Mouse (Mus musculus) midbrain, embryonic 11.5 days (tissue): ENCODE measurements at regions not wholly inside any gene's neighbourhood (a gene's known extent, or its start where the extent isn't known, plus 50 kb on each side); places are given as distances from the start of the nearest gene placed in this dataset.

ENCODE experiments used
- ATAC-seq: fragments of 200-750 bp; cut with Nextera tagmentation; 2 replicates; pipeline ENCODE4 v1.8.0; 2017; ENCODE audit warnings: moderate TSS enrichment, moderate library complexity; ENCODE audit not compliant: low FRiP score
- DNase-seq: peaks from one replicate; pipeline ENCODE4 v3.0.0; 2015; ENCODE audit warnings: low spot score; ENCODE audit errors: missing footprints
- H3K27ac ChIP-seq: fragments of 300-500 bp; sonication (generic); 2 replicates; pipeline ENCODE4 v1.5.1; 2014; ENCODE audit warnings: low read depth, low read length
- H3K27me3 ChIP-seq: fragments of 300-500 bp; sonication (generic); 2 replicates; pipeline ENCODE4 v1.6.1; 2014; ENCODE audit warnings: mild to moderate bottlenecking, low read length, moderate library complexity, mixed read lengths; ENCODE audit not compliant: control insufficient read depth, insufficient read depth
- H3K36me3 ChIP-seq: fragments of 300-500 bp; sonication (generic); 2 replicates; pipeline ENCODE4 v1.6.1; 2014; ENCODE audit warnings: mild to moderate bottlenecking, low read length, moderate library complexity, mixed read lengths; ENCODE audit not compliant: control insufficient read depth, insufficient read depth
- H3K4me1 ChIP-seq: fragments of 300-500 bp; sonication (generic); 2 replicates; pipeline ENCODE4 v1.6.1; 2014; ENCODE audit warnings: low read length; ENCODE audit not compliant: control insufficient read depth, insufficient read depth
- H3K4me2 ChIP-seq: fragments of 300-500 bp; sonication (generic); 2 replicates; pipeline ENCODE4 v1.6.1; 2014; ENCODE audit warnings: mild to moderate bottlenecking, moderate library complexity
- H3K4me3 ChIP-seq: fragments of 300-500 bp; sonication (generic); 2 replicates; pipeline ENCODE4 v1.5.1; 2014; ENCODE audit warnings: low read depth, low read length
- H3K9ac ChIP-seq: fragments of 300-500 bp; sonication (generic); 2 replicates; pipeline ENCODE4 v1.6.1; 2014; ENCODE audit warnings: low read length
- H3K9me3 ChIP-seq: fragments of 300-500 bp; sonication (generic); 2 replicates; pipeline ENCODE4 v1.6.1; 2016; ENCODE audit warnings: low read length; ENCODE audit not compliant: control insufficient read depth
- WGBS: fragments of 180-500 bp; shearing (Covaris S2); extraction: QIAGEN DNeasy Blood & Tissue Kit; methylation state at CpG from one replicate; pipeline ENCODE4 v1.1.7; 2014; 5-methylcytosine and 5-hydroxymethylcytosine counted together

- WGBS, result 90% methylated on average over 6 of the region's 6 CpGs
- no peak for ATAC-seq
Measured at GRCm38 (mm10) chr17:27364899-27365298, 156.3 kb downstream of the Grm4 start.

GRCm38 (mm10) chr17:27364338-27364737 is 156.9 kb downstream of the Grm4 start:
- no peak overlapping the region for H3K4me2 ChIP-seq
- H3K9ac ChIP-seq, result no peak overlapping the region
- DNase-seq (no peak), ATAC-seq (no peak)
- H3K4me1 ChIP-seq, result no peaks in the 10 kb centered on the region; the same call in 1 of the 2 replicates
- H3K4me3 ChIP-seq, result no peak overlapping the region
- no peaks in the 10 kb centered on the region for H3K27me3 ChIP-seq
- H3K36me3 ChIP-seq, result no peaks in the 10 kb centered on the region
- no peak overlapping the region for H3K27ac ChIP-seq
- H3K9me3 ChIP-seq, result no peaks in the 10 kb centered on the region
- WGBS, result 90% methylated on average over 7 of the region's 7 CpGs

More at GRCm38 (mm10) chr17:27364899-27365298, 156.3 kb downstream of the Grm4 start:
- H3K4me1 ChIP-seq, result no peaks in the 10 kb centered on the region
- H3K36me3 ChIP-seq, result no peaks in the 10 kb centered on the region
- no peaks in the 10 kb centered on the region for H3K27me3 ChIP-seq
- no peaks in the 10 kb centered on the region for H3K9me3 ChIP-seq
- no peak for DNase-seq
- H3K4me2 ChIP-seq, result no peak overlapping the region
- H3K27ac ChIP-seq, result no peak overlapping the region
- H3K4me3 ChIP-seq, result no peak overlapping the region
- no peak overlapping the region for H3K9ac ChIP-seq

GRCm38 (mm10) chr17:27363911-27364310 is 157.3 kb downstream of the Grm4 start:
- Histone ChIP-seq H3K4me2 (no peak overlapping the region), H3K27ac (no peak overlapping the region), H3K4me3 (no peak overlapping the region), H3K36me3 (no peaks in the 10 kb centered on the region), H3K9me3 (no peaks in the 10 kb centered on the region), H3K9ac (no peak overlapping the region), H3K27me3 (no peaks in the 10 kb centered on the region), H3K4me1 (no peaks in the 10 kb centered on the region; the same call in 1 of the 2 replicates)
- ATAC-seq, result no peak
- no peak for DNase-seq
- 84% methylated on average over 6 of the region's 6 CpGs for WGBS

- no peak for ATAC-seq
- no peaks in the 10 kb centered on the region for H3K27me3 ChIP-seq
Measured at GRCm38 (mm10) chr17:27362221-27362620, 158.0 kb upstream of the Lemd2 start.

GRCm38 (mm10) chr17:27361362-27361761 is 157.1 kb upstream of the Lemd2 start:
- no peaks in the 10 kb centered on the region for H3K36me3 ChIP-seq
- no peaks in the 10 kb centered on the region; the same call in 1 of the 2 replicates for H3K4me1 ChIP-seq
- DNase-seq (no peak), ATAC-seq (no peak)
- no peak overlapping the region for H3K4me3 ChIP-seq
- H3K27ac ChIP-seq, result no peak overlapping the region
- no peaks in the 10 kb centered on the region for H3K9me3 ChIP-seq
- WGBS, result 72% methylated on average over 2 of the region's 2 CpGs
- H3K9ac ChIP-seq, result no peak overlapping the region
- no peak overlapping the region for H3K4me2 ChIP-seq
- no peaks in the 10 kb centered on the region for H3K27me3 ChIP-seq

More at GRCm38 (mm10) chr17:27362221-27362620, 158.0 kb upstream of the Lemd2 start:
- Histone ChIP-seq H3K36me3 (no peaks in the 10 kb centered on the region), H3K9ac (no peak overlapping the region), H3K9me3 (no peaks in the 10 kb centered on the region), H3K4me1 (no peaks in the 10 kb centered on the region; the same call in 1 of the 2 replicates), H3K4me2 (no peak overlapping the region), H3K27ac (no peak overlapping the region), H3K4me3 (no peak overlapping the region)
- DNase-seq, result no peak
- 91% methylated on average over 8 of the region's 8 CpGs for WGBS

- Histone ChIP-seq H3K27ac (no peak overlapping the region), H3K27me3 (no peaks in the 10 kb centered on the region), H3K4me2 (no peak overlapping the region), H3K4me3 (no peak overlapping the region), H3K9me3 (no peaks in the 10 kb centered on the region), H3K36me3 (no peaks in the 10 kb centered on the region), H3K9ac (no peak overlapping the region), H3K4me1 (no peaks in the 10 kb centered on the region; the same call in 1 of the 2 replicates)
- WGBS, result 89% methylated on average over 3 of the region's 3 CpGs
- ATAC-seq (no peak), DNase-seq (no peak)
Measured at GRCm38 (mm10) chr17:27356862-27357261, 152.6 kb upstream of the Lemd2 start.

- Histone ChIP-seq H3K4me1 (no peaks in the 10 kb centered on the region; the same call in 1 of the 2 replicates), H3K36me3 (no peaks in the 10 kb centered on the region), H3K4me3 (no peak overlapping the region), H3K9ac (no peak overlapping the region), H3K27me3 (no peaks in the 10 kb centered on the region), H3K4me2 (no peak overlapping the region), H3K9me3 (no peaks in the 10 kb centered on the region), H3K27ac (no peak overlapping the region)
- DNase-seq, result no peak
- WGBS, result 92% methylated on average over 9 of the region's 9 CpGs
- ATAC-seq, result no peak
Measured at GRCm38 (mm10) chr17:27355717-27356116, 151.4 kb upstream of the Lemd2 start.

GRCm38 (mm10) chr17:27355056-27355455 is 150.8 kb upstream of the Lemd2 start:
- no peaks in the 10 kb centered on the region for H3K9me3 ChIP-seq
- H3K36me3 ChIP-seq, result no peaks in the 10 kb centered on the region
- no peak overlapping the region for H3K4me3 ChIP-seq
- DNase-seq, result no peak
- no peak overlapping the region for H3K4me2 ChIP-seq
- no peaks in the 10 kb centered on the region for H3K27me3 ChIP-seq
- H3K4me1 ChIP-seq, result no peaks in the 10 kb centered on the region; the same call in 1 of the 2 replicates
- no peak overlapping the region for H3K27ac ChIP-seq
- H3K9ac ChIP-seq, result no peak overlapping the region
- WGBS, result 94% methylated on average over 4 of the region's 4 CpGs
- ATAC-seq, result no peak

- no peaks in the 10 kb centered on the region for H3K9me3 ChIP-seq
- no peaks in the 10 kb centered on the region for H3K36me3 ChIP-seq
- DNase-seq, result no peak
- H3K9ac ChIP-seq, result no peak overlapping the region
- no peak for ATAC-seq
- no peaks in the 10 kb centered on the region for H3K27me3 ChIP-seq
- 94% methylated on average over 9 of the region's 9 CpGs for WGBS
- no peak overlapping the region for H3K4me2 ChIP-seq
- no peak overlapping the region for H3K4me3 ChIP-seq
- no peak overlapping the region for H3K27ac ChIP-seq
- no peaks in the 10 kb centered on the region for H3K4me1 ChIP-seq
Measured at GRCm38 (mm10) chr17:27349911-27350310, 145.6 kb upstream of the Lemd2 start.
